Mouse (Mus musculus) cerebellum, adult 9-11 months (tissue): Measurements from ENCODE around the gene Isg20l2.
A peak's percentile ranks its signal among the peaks of the same experiment; 100 is the strongest.

ENCODE experiments used
- DNase-seq: peaks from one replicate; pipeline ENCODE4 v3.0.0; 2022

Gene Isg20l2

GRCm38 (mm10) chr3:87980728-87981127, 50.6 kb downstream of the Isg20l2 start:
- DNase-seq: no peak

GRCm38 (mm10) chr3:87981214-87981760, 51.2 kb downstream of the Isg20l2 start:
- DNase-seq: no peak

- DNase-seq: no peak
These were observed 52.1 kb downstream of the Isg20l2 start for GRCm38 (mm10) chr3:87981894-87982835.

- no peak for DNase-seq
These were observed 52.9 kb downstream of the Isg20l2 start for GRCm38 (mm10) chr3:87982836-87983601.

GRCm38 (mm10) chr3:87983627-87984026, 53.5 kb downstream of the Isg20l2 start:
- DNase-seq: no peak

GRCm38 (mm10) chr3:87984094-87984493, 54.0 kb downstream of the Isg20l2 start:
- no peak for DNase-seq

GRCm38 (mm10) chr3:87985505-87986320, 55.6 kb downstream of the Isg20l2 start:
- no peak for DNase-seq

- peak; percentile 83 for DNase-seq
These were observed 56.8 kb downstream of the Isg20l2 start for GRCm38 (mm10) chr3:87986868-87987267.

- DNase-seq: no peak
These were observed 57.5 kb downstream of the Isg20l2 start for GRCm38 (mm10) chr3:87987633-87988032.

- no peak for DNase-seq
These were observed 58.0 kb downstream of the Isg20l2 start for GRCm38 (mm10) chr3:87988068-87988467.

- no peak for DNase-seq
These were observed 59.8 kb downstream of the Isg20l2 start for GRCm38 (mm10) chr3:87989935-87990334.
